Mouse (Mus musculus) adrenal gland, adult 18-20 months (tissue): ENCODE results near the gene Il23a. TPM values are rescaled to one million over a fixed set of nuclear protein-coding genes. Genes with fewer than 3 reads are reported as not detected.
"Not testable (repeated sequence)": the region's sequence is repeated elsewhere in the genome, so short reads cannot be mapped to it uniquely, and the experiment has no call there.

Experiments
- DNase-seq, 2 experiments: peaks; one replicate each; pipeline ENCODE4 v3.0.0; 2021 to 2022; ENCODE audit warnings: low spot score in 2 of 2
- long read RNA-seq, 2 experiments: library from polyadenylated mRNA; stranded (forward); transcript quantifications; one replicate each; pipeline ENCODE4 v2.0.0; 2021
- total RNA-seq, 2 experiments: library from RNA; stranded (reverse); gene quantifications; 1 replicate in 1 of 2; 2 replicates in 1 of 2; pipeline ENCODE4 v1.2.3; 2021

Il23a gene
- total RNA-seq = not detected
- long read RNA-seq, experiment 1 = 0 reads
- long read RNA-seq, experiment 2 = 0 reads

DNA sequence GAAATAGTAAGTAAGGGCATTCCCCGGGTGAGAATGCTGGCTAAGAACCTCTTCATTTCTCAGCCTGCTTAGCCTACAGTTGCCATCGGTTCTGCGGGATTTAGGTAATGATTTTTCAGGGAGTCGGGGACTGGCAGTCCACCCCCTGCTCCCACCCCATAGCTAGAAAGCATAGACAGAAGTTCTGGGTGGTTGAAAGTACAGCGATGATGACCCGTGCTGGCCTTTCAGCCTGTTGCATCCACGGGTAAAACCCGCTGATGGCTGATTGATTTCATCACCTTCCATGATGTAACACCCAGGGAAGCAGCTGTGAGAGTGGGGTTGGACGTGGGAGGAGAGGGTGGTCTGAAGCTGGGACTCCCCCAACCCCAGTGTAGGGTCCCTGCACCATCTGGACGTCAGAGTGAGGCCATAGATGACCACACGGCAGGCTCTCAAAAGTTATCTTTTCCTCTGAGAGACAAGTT, at the start of gene Il23a:
TSS of gene Il23a (minus strand) at position 51 of the 470 bp plus-strand sequence.
- no peak for DNase-seq

DNA sequence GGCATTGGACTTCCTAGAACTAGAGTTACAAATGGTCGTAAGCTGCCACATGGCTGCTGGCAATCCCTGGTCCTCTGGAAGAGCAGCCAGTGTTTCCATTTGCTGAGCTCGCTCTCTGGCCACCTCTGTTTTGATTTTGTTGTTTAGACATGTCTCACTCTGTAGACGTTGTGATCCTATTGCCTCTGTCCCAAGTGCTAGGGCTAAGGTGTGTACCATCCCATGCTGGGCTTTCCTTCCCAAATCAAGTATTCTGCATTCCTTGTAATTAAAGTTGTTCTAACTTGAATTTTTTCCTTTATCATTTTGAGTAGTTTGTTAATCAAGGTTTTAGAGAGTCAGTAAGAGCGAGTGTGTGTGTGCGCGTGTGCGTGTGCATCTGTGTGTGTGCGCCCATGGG, 49.0 kb upstream of the Il23a start:
- DNase-seq = no peak

DNA sequence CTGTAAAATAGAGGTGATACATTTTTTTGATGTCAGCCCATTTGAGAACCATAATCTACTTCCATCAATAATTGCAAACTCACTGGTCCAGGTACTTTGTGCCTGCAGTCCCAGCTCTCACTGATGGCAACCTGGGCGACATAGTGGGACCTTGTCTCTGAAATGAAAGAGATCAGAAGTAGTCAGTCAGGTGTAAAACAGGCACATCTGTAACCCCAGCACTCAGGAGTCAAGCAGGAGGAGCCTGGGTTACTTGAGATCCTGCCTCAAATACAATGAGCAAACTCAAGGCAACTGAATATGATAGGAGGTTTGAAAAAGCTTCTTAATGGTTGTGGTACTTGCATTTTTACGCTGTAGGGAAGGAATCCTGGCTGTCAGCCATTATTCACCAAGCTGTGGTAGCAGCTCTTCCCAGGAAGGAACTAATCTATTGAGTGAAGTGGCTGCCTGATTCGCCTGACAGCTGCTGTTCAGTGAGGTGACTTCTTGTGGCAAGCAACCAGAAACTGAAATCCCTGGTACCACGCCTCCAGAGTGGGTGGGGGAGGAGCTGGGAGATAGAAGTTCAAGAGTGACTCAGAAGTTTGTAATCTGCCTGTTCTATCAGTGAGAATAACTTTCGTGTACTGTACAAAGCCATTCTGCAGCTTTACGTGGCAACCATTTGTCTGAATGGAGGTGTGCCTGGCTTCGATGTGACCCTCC, 46.2 kb upstream of the Il23a start:
- DNase-seq = peak; percentile 57 to 71

DNA sequence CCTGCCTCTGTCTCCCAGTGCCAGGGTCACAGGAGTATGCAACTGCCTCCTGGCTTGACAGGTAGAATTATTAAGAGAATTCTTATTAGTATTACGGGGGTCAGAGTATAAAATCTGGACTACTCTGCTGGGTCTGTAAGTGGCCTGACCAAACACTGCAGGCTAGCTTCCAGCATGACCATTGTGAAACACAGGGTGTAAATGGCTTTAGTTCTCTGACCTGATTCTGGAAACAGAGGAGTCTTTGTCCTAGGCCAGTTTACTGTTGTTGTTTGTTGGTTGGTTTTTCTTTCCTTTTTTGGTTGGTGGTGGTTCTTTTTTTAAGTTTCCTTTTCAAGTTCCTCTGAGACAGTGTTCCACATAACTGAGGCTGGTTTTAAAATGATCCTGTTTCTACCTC, 44.9 kb upstream of the Il23a start:
- DNase-seq = no peak

DNA sequence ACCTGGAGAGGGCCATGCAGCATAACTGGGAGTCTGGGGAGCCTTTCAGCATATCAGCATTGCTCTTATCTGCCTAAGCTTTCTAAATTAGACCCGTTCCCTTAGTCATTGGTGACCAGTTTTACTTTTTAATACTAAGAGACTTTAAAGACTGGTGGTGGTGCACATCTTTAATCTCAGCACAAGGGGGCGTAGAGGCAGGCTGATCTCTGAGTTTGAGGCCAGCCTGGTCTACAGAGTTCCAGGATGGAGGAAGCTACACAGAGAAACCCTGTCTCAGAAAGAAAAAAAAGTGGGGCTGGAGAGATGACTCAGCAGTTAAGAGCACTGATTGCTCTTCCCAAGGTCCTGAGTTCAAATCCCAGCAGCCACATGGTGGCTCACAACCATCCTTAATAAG, 41.7 kb upstream of the Il23a start:
- no peak for DNase-seq

DNA sequence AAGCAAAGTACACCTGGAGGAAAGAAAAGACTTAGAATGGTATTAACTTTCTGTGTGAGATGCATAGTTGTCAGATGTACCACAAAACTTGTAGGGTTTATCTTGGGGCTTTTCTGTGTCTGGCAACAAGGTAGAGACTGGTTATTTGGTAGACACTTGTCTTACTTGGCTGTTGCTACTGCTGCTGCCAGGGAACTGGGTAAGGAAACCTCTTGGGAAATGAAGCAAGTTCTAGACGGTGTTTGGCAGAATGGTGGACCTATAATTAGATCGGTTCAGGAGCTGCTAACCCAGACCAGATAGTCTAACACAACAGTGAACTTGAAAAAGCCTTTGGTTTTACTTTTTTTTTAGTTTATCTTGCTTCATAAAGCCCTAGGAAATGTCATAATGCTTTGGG, 40.4 kb upstream of the Il23a start:
- DNase-seq = no peak

DNA sequence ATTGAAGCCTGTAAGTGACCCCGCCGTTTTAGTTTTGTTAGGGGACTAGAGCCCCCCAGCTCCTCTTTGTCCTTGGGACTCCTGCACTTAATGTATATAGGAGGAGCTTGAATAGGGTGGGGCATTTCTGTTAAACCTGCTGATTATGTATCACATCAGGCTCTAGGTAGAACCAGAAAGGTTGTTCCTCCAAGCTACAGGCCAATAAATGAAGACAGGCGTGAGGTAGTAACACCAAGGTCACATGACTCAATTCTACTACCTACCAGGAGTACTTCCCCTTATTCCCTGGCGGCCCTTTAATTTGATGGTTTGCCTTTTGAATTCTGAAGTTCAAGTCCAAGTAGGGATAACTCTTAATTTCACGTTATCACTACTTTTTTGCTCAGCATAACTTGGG, 39.9 kb upstream of the Il23a start:
- no peak for DNase-seq

DNA sequence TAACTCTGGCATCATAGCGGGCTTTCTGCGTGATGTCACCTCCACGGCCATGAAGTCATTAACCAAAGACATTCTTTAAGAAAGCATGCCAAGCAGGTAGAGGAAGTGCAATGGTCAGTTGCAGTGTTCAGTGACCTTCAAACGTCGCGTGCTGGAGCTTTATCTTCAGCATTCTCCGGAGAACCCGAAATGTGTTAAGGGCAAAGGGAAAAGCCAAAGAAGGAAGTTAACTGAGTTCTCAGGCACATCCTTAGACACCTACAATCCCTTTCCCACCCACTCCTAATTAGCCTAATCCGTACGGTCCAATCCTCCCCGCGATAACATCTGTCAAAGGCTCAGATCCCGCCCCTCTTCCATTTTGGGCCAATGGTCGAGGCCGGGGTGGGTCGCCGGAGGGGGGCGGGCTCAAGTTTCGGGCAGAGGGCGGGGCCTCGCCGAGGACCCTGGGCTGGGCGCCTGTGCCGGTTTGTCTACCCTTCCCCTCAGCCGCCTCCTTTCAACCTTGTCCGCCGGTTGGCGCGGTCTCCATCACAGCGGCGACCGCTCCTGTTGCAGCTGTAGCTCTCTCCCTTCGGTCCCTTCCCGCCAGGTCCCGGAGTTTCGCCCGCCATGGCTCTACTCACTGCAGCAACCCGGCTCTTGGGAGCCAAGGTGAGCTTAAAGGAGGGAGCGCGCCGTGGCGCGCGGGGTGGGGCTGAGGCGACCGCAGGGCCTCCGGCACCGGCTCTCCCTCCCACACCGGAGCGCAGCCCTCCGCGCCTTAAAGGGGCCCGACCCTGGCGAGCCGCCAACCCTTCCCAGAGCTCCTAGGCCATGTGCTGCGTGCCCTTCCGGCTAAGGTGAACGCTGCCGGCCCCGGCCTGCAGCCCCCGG, 39.0 kb upstream of the Il23a start, which contains the start of gene Cs:
TSS of gene Cs (plus strand) at position 429 of the 876 bp plus-strand sequence.
- DNase-seq = peak; percentile 92 to 96

DNA sequence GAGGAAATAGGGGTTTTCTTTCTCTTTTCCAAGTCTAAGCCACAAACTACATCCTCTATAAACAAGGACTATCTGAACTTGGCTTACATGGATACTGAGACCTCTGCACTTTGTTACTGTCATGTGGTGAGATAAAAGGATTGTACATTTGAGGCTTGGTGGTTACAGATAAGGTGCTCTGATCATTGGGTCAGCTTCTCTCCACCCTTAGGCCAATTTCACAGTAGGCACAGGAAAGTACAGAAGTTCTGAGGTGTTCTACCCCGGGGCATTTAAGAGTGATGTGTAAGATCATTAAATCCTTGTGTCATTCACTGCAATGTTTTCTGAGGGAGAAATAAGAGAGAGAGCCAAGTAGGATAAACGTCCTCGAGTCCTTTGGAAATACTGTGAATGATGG, 38.0 kb upstream of the Il23a start:
- no peak for DNase-seq

DNA sequence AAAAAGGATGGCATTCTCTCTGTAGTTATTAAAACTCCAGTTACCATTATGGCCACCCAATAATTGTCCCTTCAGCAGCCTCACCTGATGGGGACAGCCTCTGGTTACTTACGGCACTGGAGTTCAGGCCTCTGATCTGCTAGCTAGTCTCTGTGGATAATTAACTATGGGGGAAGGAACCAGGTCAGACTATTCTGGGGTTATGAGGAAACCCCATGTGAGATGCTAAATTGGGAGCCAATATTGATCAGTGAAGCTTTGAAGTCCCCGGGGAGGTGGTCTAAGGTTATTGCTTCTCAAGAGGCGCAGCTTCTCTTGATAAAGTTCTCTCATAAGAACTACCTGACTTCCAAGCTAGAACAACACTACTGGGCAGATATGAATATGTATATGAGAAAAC, 37.6 kb upstream of the Il23a start:
- DNase-seq = no peak

DNA sequence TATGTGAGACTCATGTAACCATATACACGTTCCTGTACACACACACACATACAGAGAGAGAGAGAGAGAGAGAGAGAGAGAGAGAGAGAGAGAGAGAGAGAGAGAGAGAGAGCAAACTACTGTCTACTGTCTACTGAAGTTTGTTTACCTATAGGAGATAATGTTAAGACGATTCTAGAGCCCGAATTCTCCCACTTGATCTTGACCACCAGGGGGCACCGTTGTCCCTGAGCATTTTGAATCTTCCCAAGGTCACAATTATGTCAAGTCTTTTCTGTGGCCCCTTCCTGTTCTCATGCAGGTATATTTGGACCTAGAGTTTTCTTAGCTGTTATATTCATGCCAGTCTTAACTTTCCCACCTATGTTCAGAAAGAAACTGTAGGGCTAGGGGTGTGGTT, 37.0 kb upstream of the Il23a start:
- peak; percentile 75 to 82 for DNase-seq

DNA sequence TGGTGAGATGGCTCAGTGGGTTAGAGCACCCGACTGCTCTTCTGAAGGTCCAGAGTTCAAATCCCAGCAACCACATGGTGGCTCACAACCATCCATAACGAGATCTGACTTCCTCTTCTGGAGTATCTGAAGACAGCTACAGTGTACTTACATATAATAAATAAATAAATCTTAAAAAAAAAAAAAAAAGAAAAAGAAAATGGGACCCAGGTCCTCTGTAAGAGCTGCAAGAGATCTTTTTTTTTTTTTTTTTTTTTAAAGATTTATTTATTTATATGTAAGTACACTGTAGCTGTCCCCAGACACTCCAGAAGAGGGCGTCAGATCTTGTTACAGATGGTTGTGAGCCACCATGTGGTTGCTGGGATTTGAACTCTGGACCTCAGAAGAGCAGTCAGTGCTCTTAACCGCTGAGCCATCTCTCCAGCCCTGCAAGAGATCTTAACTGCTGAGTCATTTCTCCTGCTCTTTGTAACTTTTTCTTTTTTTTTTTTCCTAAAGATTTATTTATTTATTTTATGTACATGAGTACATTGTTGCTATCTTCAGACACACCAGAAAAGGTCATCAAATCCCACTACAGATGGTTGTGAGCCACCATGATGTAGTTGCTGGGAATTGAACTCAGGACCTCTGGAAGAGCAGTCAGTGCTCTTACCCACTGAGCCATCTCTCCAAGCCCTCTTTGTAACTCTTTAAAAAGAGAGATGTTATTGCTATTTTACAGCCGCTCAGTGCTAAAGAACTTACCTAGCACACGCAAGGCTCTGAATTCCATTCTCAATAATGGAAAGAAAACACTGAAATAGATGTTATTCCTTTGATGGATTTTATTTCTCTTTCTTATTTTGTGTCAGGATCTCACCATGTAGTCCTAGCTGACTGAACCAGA, 34.1 kb upstream of the Il23a start:
- not testable (repeated sequence) for DNase-seq

DNA sequence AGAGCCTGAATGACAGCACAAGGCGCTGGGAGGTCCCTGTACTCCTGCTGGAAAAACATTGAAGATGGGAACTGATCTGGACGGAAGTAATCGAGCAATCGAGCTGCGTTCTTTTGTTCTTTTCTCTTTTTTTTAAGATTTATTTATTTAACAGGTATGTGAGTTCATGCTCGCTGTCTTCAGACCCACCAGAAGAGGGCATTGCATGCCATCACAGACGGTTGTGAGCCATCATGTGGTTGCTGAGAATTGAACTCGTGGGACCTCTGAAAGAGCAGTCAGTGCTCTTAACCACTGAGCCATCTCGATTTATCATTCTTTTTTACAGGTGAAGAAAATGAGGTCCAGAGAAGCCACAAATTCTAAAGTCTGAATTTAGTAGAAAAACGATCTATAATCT, 29.1 kb upstream of the Il23a start:
- no peak for DNase-seq

DNA sequence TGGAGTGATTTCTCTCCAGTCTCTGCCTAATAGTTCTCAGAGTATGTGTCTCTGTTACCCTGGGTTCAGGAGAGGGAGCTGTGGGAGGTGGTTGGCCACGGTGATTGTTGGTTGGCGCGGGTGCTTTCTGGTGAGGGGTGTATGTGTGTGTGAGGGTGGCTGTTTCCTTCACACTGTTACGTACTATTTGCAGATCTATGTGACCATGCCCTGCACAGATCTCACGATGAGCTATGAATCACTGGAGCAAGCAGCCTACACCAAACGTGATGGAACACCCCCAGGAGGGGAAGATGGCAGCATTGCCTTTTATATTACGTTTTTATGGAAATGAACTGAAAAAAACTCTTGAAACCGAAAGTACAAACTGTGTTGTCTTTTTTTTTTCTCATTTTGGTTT, 28.3 kb upstream of the Il23a start:
- DNase-seq = no peak

DNA sequence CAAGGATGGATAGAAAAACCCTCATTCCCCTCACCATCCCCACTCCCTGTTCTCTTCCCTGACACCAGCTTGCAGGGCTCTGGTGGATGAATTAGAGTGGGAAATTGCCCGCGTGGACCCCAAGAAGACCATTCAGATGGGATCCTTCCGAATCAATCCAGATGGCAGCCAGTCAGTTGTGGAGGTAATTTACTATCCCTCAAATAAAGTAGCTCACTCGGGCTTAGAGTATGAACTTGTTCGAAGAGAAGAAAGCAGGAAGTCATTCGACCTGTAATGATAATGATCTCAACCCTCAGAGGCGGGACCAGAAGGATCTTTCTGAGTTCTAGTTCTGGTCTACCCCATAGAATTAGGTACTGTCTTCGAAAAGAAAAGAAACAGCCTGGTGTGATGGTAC, 25.0 kb upstream of the Il23a start:
- DNase-seq = no peak

DNA sequence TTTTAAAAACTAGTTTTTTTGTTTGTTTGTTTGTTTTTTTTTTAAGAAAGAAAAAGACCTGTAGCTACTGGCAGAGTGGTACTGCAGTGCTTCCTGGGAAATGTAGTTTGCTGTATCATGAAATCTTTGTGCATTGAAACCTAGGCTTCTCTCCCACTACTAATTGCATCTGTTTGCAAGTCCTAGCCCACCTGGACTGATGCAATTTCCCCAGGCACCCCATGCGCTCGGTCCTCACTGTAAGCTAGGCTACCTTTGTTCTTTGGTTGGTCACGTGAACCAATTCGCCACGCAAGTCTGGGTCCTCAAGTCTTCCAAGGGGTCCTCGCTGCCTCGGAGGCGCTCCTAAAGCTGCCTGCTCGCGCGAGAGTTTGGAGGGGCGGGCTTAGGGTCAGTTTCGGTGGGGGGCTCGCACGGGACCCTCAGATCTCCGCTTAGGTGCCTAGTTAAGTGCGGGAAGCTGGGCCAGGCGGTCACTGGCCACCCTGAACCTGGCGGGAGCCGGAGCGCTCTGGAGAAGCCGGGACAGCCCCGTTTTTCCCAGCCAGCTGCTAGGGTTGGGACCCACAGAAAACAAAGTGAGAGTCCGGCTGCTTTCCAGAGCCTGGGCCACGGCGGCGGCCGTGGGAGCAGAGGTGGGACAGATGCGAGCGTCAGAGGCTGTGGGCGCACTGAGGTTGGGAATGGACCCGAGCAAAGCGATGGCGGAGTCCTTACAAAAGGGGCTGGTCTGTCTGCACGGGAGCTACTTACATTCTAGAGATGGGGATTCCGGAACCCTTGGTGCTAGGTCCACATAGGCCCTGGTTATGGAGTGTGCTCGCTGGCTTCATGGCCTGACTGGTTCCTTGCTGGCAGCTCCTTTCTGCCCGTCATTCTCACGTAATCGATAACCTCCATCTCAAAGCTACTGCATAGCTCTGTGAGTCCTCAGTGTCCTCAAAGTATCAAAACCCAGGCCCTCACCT, 23.9 kb upstream of the Il23a start, which contains the start of gene Cnpy2:
TSS of gene Cnpy2 (plus strand) at position 319 of the 968 bp plus-strand sequence.
- DNase-seq = peak; percentile 68 to 76

DNA sequence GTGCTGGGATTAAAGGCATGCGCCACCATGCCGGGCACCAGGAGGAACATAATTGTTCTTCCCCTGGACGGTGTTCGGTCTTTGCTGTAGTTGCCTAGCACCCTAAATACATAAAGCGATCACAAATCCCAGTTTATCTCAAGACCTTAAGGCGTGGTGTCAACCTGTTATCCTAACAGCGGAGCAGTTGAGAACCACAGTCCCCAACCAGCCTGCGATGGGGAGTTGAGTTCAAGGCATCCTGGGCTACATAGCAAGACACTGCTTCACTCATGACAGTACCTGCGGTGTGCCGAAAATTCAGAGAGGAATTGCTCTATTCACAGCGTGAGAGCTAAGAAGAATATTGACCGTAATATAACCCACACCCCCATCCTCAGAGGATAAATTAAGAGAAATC, 23.1 kb upstream of the Il23a start:
- DNase-seq = no peak

DNA sequence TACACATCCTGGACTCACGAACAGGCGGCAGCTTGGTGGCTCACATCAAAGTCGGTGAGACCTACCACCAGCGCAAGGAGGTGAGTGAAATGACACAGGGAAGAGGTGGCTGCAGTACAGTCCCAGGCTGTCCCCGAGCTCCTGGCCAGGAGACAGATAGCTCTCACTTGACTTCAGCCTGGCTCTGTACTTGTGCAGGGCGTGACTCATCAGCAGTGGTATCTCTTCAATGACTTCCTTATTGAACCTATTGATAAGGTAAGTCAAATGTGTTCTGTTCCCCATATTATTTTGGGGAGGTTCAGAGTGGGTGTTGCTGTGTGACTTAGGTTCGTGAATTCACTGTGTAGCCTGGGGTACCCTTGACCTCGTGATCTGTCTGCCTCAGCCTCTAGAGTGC, 17.0 kb upstream of the Il23a start:
- no peak for DNase-seq

DNA sequence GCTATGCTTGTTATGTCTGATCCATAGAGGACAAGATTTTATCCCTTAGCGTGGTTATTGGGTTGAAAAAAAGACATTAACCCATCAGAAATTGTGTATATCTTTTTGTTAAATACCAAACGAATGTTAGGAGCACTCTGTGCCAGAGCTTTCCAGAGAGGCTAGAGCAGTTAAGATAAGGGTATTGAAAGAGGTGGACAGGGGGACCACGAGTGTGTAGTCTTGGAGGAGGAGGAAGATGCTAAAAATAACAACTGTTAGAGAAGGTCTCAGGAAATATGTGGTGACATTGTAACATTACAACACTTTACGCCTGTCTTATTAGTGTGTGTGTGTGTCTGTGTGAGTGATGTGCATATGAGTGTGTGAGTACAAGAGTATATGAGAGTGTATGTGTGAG, 12.3 kb upstream of the Il23a start:
- DNase-seq = no peak

DNA sequence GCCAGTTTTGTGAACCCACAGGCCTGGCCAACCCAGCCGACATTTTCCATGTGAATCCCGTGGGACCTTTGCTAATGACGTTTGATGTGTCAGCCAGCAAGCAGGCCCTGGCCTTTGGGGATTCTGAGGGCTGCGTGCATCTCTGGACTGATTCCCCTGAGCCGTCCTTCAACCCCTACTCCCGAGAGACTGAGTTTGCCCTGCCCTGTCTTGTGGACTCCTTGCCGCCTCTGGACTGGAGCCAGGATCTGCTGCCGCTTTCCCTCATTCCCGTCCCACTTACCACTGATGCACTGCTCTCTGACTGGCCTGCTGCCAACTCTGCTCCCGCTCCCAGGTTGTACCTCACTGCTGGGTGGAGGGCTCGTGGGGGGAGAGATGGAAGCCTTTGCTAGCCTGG, 11.6 kb upstream of the Il23a start:
- peak; percentile 46 to 58 for DNase-seq
